Mouse (Mus musculus) G1E (cell line): ENCODE results near the gene Hspbap1. TPM values are rescaled to one million over a fixed set of nuclear protein-coding genes. Genes with fewer than 3 reads are reported as not detected.
A peak's percentile ranks its signal among the peaks of the same experiment; 100 is the strongest.

Experiments used
- ATAC-seq: 2 replicates; pipeline ENCODE4 v1.8.0; 2016; ENCODE audit warnings: mild to moderate bottlenecking; ENCODE audit not compliant: insufficient number of reproducible peaks, poor library complexity, low FRiP score, severe bottlenecking; ENCODE audit errors: extremely low read depth
- DNase-seq: peaks from one replicate; pipeline ENCODE4 v3.0.0; 2012; ENCODE audit warnings: low spot score
- H3K27me3 ChIP-seq: 2 replicates; pipeline ENCODE4 v1.6.1; 2012; ENCODE audit warnings: mild to moderate bottlenecking, low read length, inconsistent platforms; ENCODE audit not compliant: insufficient read depth
- H3K36me3 ChIP-seq: replicated peaks from 2 replicates; pipeline ENCODE3; 2012; ENCODE audit warnings: mild to moderate bottlenecking, inconsistent platforms
- H3K4me1 ChIP-seq: 2 replicates; pipeline ENCODE4 v1.6.1; 2012; ENCODE audit warnings: low read depth, low read length, inconsistent platforms, mixed read lengths; ENCODE audit not compliant: insufficient read depth
- H3K4me3 ChIP-seq: 2 replicates; pipeline ENCODE4 v1.5.1; 2012; ENCODE audit warnings: low read depth, mild to moderate bottlenecking, inconsistent platforms, low read length, moderate library complexity, mixed read lengths
- H3K9me3 ChIP-seq: replicated peaks from 2 replicates; pipeline ENCODE4 v1.6.1; 2012; ENCODE audit warnings: inconsistent platforms
- CTCF ChIP-seq: IDR thresholded peaks from 2 replicates; pipeline ENCODE4 v1.5.1; 2012; ENCODE audit warnings: low read depth, low read length, inconsistent platforms, mixed read lengths
- GATA1 ChIP-seq: IDR thresholded peaks from 2 replicates; pipeline ENCODE4 v1.6.1; 2012; ENCODE audit warnings: borderline replicate concordance, low read length, inconsistent platforms, mixed read lengths
- GATA2 ChIP-seq: IDR thresholded peaks from 2 replicates; pipeline ENCODE4 v1.6.1; 2012; ENCODE audit warnings: low read depth, low read length, inconsistent platforms, borderline replicate concordance
- POLR2AphosphoS5 ChIP-seq: IDR thresholded peaks from 2 replicates; pipeline ENCODE4 v1.6.1; 2012; ENCODE audit warnings: low read depth, low read length, inconsistent platforms; ENCODE audit not compliant: insufficient replicate concordance
- TAL1 ChIP-seq: conservative IDR thresholded peaks from 2 replicates; pipeline ENCODE4 v1.6.1; 2012; ENCODE audit warnings: low read depth, low read length, inconsistent platforms, mixed read lengths
- polyA plus RNA-seq: library from polyadenylated mRNA; stranded (reverse); fragments of >175 nt; gene quantifications from 2 replicates; pipeline ENCODE4 v1.2.3, GENCODE M21; 2012
- total RNA-seq, 2 experiments: library from RNA; stranded (forward) in 1 of 2; stranded (reverse) in 1 of 2; fragments of 200-1000 nt in 1 of 2; fragments of >200 nt in 1 of 2; fragmentation: Nextera tagmentation in 1 of 2; gene quantifications; 2 replicates each; pipeline ENCODE4 v1.2.3; 2014 to 2017

The Hspbap1 gene
- total and polyA plus RNA-seq, 3 experiments, result 17.5 to 31.9 (median 18.3) TPM

- TF ChIP-seq CTCF (no peak), POLR2AphosphoS5 (no peak), GATA2 (no peak), GATA1 (no peak), TAL1 (no peak)
- Histone ChIP-seq H3K36me3 (peaks cover 3% of the 10 kb centered on the region), H3K27me3 (no peaks in the 10 kb centered on the region), H3K9me3 (no peaks in the 10 kb centered on the region), H3K4me3 (no peak overlapping the region), H3K4me1 (peaks cover 77% of the 10 kb centered on the region)
- no peak for DNase-seq
- no peak for ATAC-seq
Measured at GRCm38 (mm10) chr16:35766366-35766765, 3.8 kb upstream of the Hspbap1 start.

- no peaks in the 10 kb centered on the region for H3K9me3 ChIP-seq
- H3K4me1 ChIP-seq, result peaks cover 76% of the 10 kb centered on the region
- H3K36me3 ChIP-seq, result peaks cover 19% of the 10 kb centered on the region
- no peak for ATAC-seq
- H3K27me3 ChIP-seq, result no peaks in the 10 kb centered on the region
- H3K4me3 ChIP-seq, result peak overlapping the region; percentile 99
- no peak for TF ChIP-seq POLR2AphosphoS5
- TF ChIP-seq CTCF, result no peak
- TF ChIP-seq TAL1, result no peak
- no peak for TF ChIP-seq GATA1
- no peak for TF ChIP-seq GATA2
- DNase-seq, result peak; percentile 11
Measured at GRCm38 (mm10) chr16:35768469-35768784, 1.7 kb upstream of the Hspbap1 start.

- no peaks in the 10 kb centered on the region for H3K27me3 ChIP-seq
- peaks cover 76% of the 10 kb centered on the region for H3K4me1 ChIP-seq
- TF ChIP-seq POLR2AphosphoS5, result no peak
- no peak for TF ChIP-seq CTCF
- TF ChIP-seq GATA1, result no peak
- no peak for TF ChIP-seq GATA2
- TF ChIP-seq TAL1, result no peak
- no peaks in the 10 kb centered on the region for H3K9me3 ChIP-seq
- peaks cover 23% of the 10 kb centered on the region for H3K36me3 ChIP-seq
- peak within 1 kb of the TSS; percentile 99 for H3K4me3 ChIP-seq
- 0 out of 2 replicates have a peak, but pooled peaks have one; percentile 30 for ATAC-seq
- peak; percentile 73 for DNase-seq
Measured at GRCm38 (mm10) chr16:35768785-35769642, 1.2 kb upstream of the Hspbap1 start, which contains the start of gene Dirc2. Gene Dirc2 (minus strand): TSS chr16:35769356.

GRCm38 (mm10) chr16:35771141-35771540 is 966 bp downstream of the Hspbap1 start:
- peaks cover 33% of the 10 kb centered on the region for H3K36me3 ChIP-seq
- peak overlapping the region; percentile 99 for H3K4me3 ChIP-seq
- H3K9me3 ChIP-seq, result no peaks in the 10 kb centered on the region
- peaks cover 73% of the 10 kb centered on the region for H3K4me1 ChIP-seq
- ATAC-seq, result no peak
- no peak for DNase-seq
- TF ChIP-seq CTCF, result no peak
- TF ChIP-seq GATA2, result no peak
- no peak for TF ChIP-seq POLR2AphosphoS5
- no peak for TF ChIP-seq TAL1
- no peak for TF ChIP-seq GATA1
- no peaks in the 10 kb centered on the region for H3K27me3 ChIP-seq

- TF ChIP-seq CTCF (no peak), POLR2AphosphoS5 (no peak), TAL1 (no peak), GATA2 (no peak), GATA1 (no peak)
- peaks cover 33% of the 10 kb centered on the region for H3K36me3 ChIP-seq
- H3K4me3 ChIP-seq, result peak overlapping the region; percentile 99
- no peaks in the 10 kb centered on the region for H3K27me3 ChIP-seq
- no peaks in the 10 kb centered on the region for H3K9me3 ChIP-seq
- DNase-seq (no peak), ATAC-seq (no peak)
- peaks cover 73% of the 10 kb centered on the region for H3K4me1 ChIP-seq
Measured at GRCm38 (mm10) chr16:35771606-35772005, 1.4 kb downstream of the Hspbap1 start.

- peak overlapping the region; percentile 9; the same call in 1 of the 2 replicates for H3K4me3 ChIP-seq
- ATAC-seq (peak; percentile 37; the same call in 1 of the 2 replicates), DNase-seq (no peak)
- peaks cover 37% of the 10 kb centered on the region for H3K36me3 ChIP-seq
- TF ChIP-seq TAL1 (no peak), GATA1 (no peak), CTCF (no peak), POLR2AphosphoS5 (no peak), GATA2 (no peak)
- no peaks in the 10 kb centered on the region for H3K27me3 ChIP-seq
- H3K4me1 ChIP-seq, result peaks cover 69% of the 10 kb centered on the region
- no peaks in the 10 kb centered on the region for H3K9me3 ChIP-seq
Measured at GRCm38 (mm10) chr16:35772598-35772997, 2.4 kb downstream of the Hspbap1 start.
